Mouse (Mus musculus): ENCODE data around the gene Gpr87.

DNA sequence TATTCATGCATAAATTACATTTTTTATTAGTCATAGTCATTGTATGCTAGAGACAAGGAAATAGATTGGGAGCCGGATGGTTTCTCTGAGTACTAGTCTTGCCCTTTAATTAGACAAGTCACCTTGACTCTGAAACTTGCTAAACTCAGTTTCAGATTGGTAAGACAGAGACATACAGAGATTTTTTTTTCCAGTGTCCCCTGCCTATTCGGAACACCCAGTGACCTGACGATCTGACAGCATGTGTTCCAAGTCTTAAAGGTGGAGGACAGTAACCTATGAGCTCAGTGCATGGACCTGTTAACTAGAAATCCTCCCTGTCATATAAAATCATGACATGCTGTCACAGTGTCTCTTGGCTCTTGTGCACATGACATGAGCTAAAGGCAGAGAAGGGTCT is 65.4 kb downstream of the Gpr87 start:
- TF ChIP-seq GATA1 (IDR thresholded peaks at IDR 0.05; ENCODE audit: low read length) (no peak), TAL1 (IDR thresholded peaks at IDR 0.05; ENCODE audit: low read length) (no peak)

All from erythroblast, embryonic 14.5 days (primary cell).